Mouse (Mus musculus) yolk sac, embryonic 10.5 days (tissue): ENCODE results near the gene B3gnt8.

Experiments
- DNase-seq: peaks from one replicate; pipeline ENCODE4 v3.0.0-alpha.2; 2017; ENCODE audit warnings: low spot score

Gene B3gnt8

DNA sequence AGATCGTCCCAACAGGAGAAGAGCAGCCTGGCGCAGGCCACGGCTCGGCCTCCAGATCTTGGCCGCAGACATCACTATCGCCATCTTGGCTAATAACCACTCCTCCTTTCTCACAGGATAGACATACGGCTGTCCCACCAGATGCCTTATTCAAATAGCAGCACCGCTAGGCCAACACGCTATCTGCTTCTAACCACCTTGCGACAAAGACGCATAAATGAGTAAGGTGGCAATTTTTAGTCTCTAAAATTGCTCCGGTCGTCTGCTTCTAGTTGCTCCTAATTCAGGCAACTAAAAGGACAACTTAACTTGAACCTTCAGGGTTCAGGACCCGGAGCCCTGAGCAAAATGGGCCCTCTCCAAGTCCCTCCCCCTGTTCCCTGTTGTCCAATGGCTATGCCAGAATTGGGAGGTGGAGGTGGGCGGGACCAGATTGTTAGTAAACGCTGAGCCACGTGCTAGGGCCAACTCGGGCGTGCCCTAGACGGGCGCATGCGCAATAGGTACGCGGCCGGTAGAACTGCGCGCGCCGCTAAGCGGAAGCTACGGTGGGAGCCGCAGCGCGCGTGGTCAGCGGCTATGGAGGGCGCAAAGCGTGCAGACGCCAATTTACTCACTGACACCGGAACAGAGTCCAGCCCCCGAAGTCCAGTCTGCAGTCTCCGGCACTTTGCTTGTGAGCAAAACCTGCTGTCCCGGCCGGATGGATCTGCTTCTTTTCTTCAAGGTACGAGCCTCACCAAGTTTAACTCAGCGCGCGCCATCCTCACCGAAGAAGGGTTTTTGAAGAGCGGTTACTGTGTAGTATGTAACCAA lies 32.4 kb downstream of the B3gnt8 start, which contains the start of the genes Bckdha and Exosc5:
TSS of gene Bckdha (minus strand) at position 325 of the 816 bp plus-strand sequence.
TSS of gene Exosc5 (plus strand) at position 508 of the 816 bp plus-strand sequence.
- DNase-seq: peak; percentile 99

- no peak for DNase-seq
These were observed 39.9 kb downstream of the B3gnt8 start for GRCm38 (mm10) chr7:25666381-25666780.

DNA sequence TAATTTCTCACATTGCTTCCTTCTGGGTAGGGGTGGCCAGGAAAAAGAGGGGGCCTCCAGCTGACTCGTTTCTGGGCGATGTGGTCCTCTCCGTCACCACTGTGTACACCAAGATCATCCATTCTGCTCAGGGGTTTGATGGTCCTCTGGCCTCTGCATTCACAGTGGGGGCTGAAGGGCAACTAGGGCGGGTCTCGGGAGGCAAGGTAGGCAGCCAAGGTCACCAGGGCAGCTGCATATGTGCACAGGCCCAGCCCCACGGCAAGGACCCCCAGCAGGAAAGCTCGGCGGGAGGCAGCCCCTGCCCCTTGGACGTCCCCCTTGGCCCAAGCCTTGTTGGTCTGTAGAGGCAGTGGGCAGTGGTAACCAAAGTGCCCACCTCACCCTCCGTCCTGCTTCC lies 42.7 kb downstream of the B3gnt8 start:
- no peak for DNase-seq

DNA sequence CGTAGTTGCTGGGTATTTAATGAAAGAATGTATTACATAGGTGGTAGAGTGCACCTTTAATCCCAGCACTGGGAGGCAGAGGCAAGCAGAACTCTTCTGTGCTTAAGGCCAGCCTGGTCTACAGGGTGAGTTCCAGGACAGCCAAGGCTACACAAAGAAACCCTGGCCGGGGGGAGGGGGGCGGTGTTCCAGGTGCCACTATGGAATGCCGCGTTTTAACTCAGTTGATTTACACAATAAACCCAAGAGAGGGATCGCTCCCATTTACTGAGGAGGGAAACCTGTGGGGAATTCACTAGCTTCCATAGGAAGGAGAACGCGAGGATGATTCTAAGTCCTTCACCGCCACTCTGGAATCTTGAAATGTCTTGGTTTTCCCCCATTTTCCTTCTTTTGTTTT lies 43.2 kb downstream of the B3gnt8 start:
- DNase-seq: no peak

DNA sequence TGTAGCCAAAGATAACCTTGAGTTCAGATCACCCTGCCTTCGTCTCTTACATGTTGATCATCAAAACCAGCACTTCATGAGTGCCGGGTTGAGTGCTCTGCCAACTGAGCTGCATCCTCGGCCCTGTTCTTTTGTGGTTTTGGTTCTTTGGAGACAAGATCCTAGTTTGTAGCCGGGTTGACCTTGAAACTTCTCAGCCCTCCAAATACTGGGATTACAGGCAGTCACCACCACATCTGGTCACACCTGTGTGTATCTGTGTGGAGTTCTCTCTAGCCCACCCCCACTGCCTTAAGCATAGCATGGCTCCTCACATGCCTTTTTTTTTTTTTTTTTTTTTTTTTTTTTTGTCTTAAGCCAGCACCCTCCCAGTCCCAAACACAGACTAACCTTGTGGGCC lies 43.6 kb downstream of the B3gnt8 start:
- no peak for DNase-seq

DNA sequence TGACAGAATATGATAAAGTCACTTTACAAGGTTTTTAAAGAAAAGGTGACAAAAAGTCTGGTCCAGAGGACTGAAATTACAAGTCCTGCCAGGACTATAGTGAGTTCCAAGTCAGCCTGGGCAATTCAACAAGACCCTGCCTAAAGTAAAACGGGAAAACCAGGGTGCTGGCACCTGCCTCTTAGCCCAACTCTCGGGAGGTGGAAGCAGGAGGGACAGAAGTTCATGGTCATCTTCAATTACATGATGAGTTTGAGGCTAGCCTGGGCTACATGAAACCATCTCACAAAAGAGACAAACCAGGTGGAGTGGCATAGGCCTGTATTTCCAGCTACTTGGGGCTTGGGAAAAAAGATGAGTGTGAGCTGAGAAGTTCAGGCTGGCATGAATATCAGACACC lies 45.2 kb downstream of the B3gnt8 start:
- DNase-seq: no peak

DNA sequence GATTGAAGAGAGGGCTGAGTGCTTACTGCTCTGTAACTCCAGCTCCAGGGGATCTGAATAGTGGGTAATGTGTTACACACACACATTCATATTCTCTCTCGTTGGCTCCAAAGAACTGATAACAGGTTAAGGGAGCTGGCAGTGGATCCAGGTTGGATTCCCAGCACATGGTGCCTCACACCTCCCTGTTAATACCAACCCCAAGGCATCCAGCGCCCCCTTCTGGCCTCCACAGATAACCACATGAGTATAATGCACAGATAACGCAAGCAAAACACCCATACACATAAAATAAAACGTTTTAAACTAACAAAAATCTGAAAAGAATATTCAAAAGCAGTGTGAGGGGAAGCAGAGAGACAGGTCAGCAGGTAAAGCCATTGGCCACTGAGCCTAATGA lies 46.0 kb downstream of the B3gnt8 start:
- no peak for DNase-seq

GRCm38 (mm10) chr7:25674297-25674696 lies 47.8 kb downstream of the B3gnt8 start:
- no peak for DNase-seq

DNA sequence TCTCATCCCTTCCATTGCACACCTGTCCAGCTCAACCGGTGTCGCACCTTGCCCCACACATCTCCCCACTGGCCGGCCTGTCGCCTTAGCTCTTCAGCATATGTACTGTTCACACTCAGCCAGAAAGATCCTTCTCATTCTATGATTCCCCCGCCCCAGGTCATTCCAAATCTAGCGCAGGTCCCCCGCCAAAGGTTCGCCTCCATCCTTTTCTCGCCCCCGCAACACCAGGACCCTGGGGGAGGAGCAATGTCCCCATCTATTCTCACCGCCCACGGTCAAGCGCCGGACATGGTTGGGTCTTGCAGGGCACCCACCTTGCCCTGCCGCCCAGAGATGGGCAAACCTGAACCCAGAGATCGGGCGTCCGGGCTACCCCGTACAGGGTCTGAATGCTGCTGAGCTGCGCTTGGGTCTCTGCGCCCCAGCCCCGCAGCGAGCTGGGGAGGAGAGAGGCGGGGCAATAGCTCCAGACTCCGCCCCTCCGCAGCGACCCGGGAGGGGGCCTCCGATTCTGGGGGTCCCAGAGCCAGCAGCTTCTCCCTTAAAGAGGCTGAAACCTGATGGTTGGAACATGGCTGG lies 48.4 kb downstream of the B3gnt8 start, which contains the start of gene Tmem91:
TSS of gene Tmem91 (minus strand) at position 448 of the 582 bp plus-strand sequence.
- DNase-seq: no peak

GRCm38 (mm10) chr7:25675405-25675804 lies 49.0 kb downstream of the B3gnt8 start:
- no peak for DNase-seq

DNA sequence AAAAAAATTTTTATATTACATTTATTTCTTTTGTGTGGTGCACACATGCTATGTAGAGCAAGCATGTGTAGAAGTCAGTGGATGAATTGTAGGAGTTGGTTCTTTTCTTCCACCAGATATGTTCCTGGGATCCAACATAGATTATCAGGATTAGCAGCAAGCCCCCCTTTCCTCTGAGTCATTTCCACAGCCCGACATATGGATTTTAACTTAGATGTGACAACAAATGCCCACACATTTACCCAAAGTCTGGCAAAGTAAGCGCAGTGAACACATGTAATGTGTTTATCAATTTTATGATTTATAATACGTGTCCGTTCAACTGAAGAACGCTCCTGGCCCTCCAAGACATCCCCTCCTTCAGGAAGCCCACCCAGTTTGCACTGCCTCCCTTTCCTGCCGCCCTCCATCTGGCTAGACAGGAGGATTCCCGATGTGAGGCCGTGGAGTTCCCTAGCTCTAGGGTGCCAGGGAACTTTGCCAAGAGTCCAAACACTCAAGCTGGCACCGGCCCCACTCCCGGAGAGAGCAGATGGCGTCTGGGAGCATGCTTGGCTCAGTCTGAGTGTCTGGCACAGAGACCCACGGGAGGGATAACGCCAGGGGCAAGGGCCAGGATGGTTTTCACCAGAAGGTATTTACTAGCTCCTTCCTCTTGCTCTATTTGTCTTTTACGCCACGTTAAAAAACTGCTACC lies 49.8 kb downstream of the B3gnt8 start:
- DNase-seq: no peak

DNA sequence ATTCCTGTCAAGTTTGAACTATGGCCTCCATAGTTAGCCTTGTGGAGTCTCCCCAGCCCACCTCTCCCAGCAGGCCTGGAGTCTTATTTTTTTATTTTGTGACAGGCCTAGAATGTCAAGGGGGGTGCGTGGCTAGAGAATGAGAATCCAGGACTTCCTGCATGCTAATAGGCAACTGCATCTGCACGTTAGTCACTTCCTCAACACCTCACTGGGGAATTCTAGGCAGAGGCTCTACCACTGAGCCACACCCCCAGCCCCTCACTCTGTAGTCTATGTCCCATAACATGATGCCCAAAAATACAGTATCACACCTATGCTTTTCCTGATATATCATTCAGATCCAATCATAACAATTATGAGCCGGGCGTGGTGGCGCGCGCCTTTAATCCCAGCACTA lies 50.6 kb downstream of the B3gnt8 start:
- DNase-seq: no peak

- DNase-seq: no peak
These were observed 53.5 kb downstream of the B3gnt8 start for GRCm38 (mm10) chr7:25679971-25680370.

GRCm38 (mm10) chr7:25680514-25681258 lies 54.2 kb downstream of the B3gnt8 start, which contains the start of gene B9d2:
B9d2 (plus strand) TSS chr7:25680780.
- peak; percentile 96 for DNase-seq

GRCm38 (mm10) chr7:25681341-25682231 lies 55.1 kb downstream of the B3gnt8 start:
- no peak for DNase-seq

DNA sequence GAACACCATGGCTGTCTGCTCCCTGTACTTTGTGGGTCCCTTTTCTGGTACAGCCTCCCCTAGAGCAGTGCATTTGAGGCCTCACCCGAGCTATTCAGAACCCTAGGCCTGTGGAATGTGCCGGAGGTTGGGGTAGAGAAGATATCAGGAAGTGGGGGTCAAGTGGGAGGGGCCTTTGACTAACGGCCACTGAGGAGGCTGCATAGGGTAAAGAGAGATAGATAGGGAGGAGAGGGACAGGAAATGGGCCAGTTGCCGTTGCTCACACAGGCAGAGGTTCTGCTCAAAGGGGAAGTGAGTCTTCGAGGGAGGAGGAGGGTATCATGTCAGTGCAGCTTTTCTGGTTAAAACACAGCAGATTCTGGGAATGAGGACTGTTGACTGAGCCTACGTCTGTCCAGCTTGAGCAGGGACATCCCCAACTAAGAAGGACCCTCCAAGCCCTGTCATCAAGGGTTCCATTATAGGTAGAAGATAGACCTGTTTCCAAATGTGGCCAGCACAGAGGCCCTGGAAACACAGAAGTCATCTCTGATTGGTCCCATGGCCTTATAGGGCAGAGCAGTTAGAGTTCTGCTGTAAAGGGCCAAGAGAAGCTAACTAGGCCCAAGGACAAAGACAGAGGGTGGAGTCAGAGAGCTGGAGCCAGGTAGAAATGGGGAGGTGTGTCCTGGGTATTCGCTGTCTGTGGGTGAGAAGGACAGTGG lies 57.2 kb downstream of the B3gnt8 start:
- no peak for DNase-seq

DNA sequence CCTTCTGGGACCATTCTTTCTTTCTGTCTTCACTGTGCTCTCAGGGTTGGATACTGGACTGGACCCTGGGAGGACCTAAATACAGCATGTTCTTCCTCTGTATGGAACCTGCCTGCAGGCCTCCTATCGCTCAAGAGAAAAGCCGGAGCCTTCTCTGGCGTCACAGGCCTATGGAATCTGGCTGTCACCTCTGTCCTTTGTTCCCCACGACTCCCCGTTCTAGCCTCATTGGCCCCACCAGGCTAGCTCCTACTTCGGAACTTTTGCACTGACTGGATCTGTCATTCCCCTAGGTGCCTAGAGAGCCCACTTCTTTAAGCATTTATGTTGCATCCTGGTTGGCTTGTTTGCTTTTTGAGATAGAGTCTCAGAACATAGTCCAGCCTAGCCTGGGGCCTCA lies 58.2 kb downstream of the B3gnt8 start:
- no peak for DNase-seq
